Mouse (Mus musculus): ENCODE results near the gene Mettl8. TPM values are rescaled to one million over a fixed set of nuclear protein-coding genes. Genes with fewer than 3 reads are reported as not detected.

The Mettl8 gene
- polyA plus RNA-seq, 1 experiment from 2014 or later: 22.9 TPM

- WGBS: 97% methylated on average over 9 of the region's 9 CpGs
- Histone ChIP-seq H3K36me3 (no peaks in the 10 kb centered on the region), H3K27me3 (ENCODE audit: low read depth, poor library complexity, severe bottlenecking) (no peaks in the 10 kb centered on the region), H3K4me1 (peaks cover 19% of the 10 kb centered on the region), H3K27ac (no peak overlapping the region), H3K9me3 (replicated peaks) (no peaks in the 10 kb centered on the region), H3K4me3 (no peak overlapping the region)
- no peak for DNase-seq (ENCODE audit: low spot score)
Observed at GRCm38 (mm10) chr2:71027631-71028030, 27.8 kb downstream of the Mettl8 start.

- WGBS: 38% methylated on average over 5 of the region's 5 CpGs
- Histone ChIP-seq H3K27ac (peak overlapping the region; percentile 47; the same call in 1 of the 2 replicates), H3K27me3 (ENCODE audit: low read depth, poor library complexity, severe bottlenecking) (no peaks in the 10 kb centered on the region), H3K4me3 (no peak overlapping the region), H3K9me3 (replicated peaks) (no peaks in the 10 kb centered on the region), H3K4me1 (peaks cover 19% of the 10 kb centered on the region), H3K36me3 (no peaks in the 10 kb centered on the region)
- peak; percentile 35 for DNase-seq (ENCODE audit: low spot score)
Observed at GRCm38 (mm10) chr2:71026787-71027186, 28.6 kb downstream of the Mettl8 start.

- Histone ChIP-seq H3K36me3 (no peaks in the 10 kb centered on the region), H3K9me3 (replicated peaks) (no peaks in the 10 kb centered on the region), H3K4me3 (no peak overlapping the region), H3K4me1 (peaks cover 19% of the 10 kb centered on the region), H3K27ac (peak overlapping the region; percentile 47; the same call in 1 of the 2 replicates), H3K27me3 (ENCODE audit: low read depth, poor library complexity, severe bottlenecking) (no peaks in the 10 kb centered on the region)
- no peak for DNase-seq (ENCODE audit: low spot score)
- 42% methylated on average over 12 of the region's 12 CpGs for WGBS
Observed at GRCm38 (mm10) chr2:71025576-71026315, 29.6 kb downstream of the Mettl8 start.

- Histone ChIP-seq H3K27me3 (ENCODE audit: low read depth, poor library complexity, severe bottlenecking) (no peaks in the 10 kb centered on the region), H3K9me3 (replicated peaks) (no peaks in the 10 kb centered on the region), H3K4me3 (no peak overlapping the region), H3K36me3 (no peaks in the 10 kb centered on the region), H3K27ac (no peak overlapping the region), H3K4me1 (peaks cover 19% of the 10 kb centered on the region)
- 95% methylated on average over 6 of the region's 6 CpGs for WGBS
- DNase-seq (ENCODE audit: low spot score): no peak
Observed at GRCm38 (mm10) chr2:71023986-71024385, 31.4 kb downstream of the Mettl8 start.

GRCm38 (mm10) chr2:71022991-71023390 lies 32.4 kb downstream of the Mettl8 start:
- Histone ChIP-seq H3K27ac (no peak overlapping the region), H3K4me3 (no peak overlapping the region), H3K36me3 (no peaks in the 10 kb centered on the region), H3K27me3 (ENCODE audit: low read depth, poor library complexity, severe bottlenecking) (no peaks in the 10 kb centered on the region), H3K9me3 (replicated peaks) (no peaks in the 10 kb centered on the region), H3K4me1 (peaks cover 19% of the 10 kb centered on the region)
- 94% methylated on average over 6 of the region's 6 CpGs for WGBS
- DNase-seq (ENCODE audit: low spot score): no peak

- H3K27ac ChIP-seq: no peak overlapping the region
- no peak overlapping the region for H3K4me3 ChIP-seq
Observed at GRCm38 (mm10) chr2:71020674-71021073, 34.7 kb downstream of the Mettl8 start.

GRCm38 (mm10) chr2:71019704-71020375 lies 35.5 kb downstream of the Mettl8 start:
- no peaks in the 10 kb centered on the region; the same call in 1 of the 2 replicates for H3K36me3 ChIP-seq
- 84% methylated on average over 8 of the region's 8 CpGs for WGBS
- no peaks in the 10 kb centered on the region for H3K9me3 ChIP-seq (replicated peaks)
- no peak for DNase-seq (ENCODE audit: low spot score)
- no peak overlapping the region for H3K27ac ChIP-seq
- H3K4me1 ChIP-seq: no peaks in the 10 kb centered on the region
- H3K4me3 ChIP-seq: no peak overlapping the region
- no peaks in the 10 kb centered on the region for H3K27me3 ChIP-seq (ENCODE audit: low read depth, poor library complexity, severe bottlenecking)

More at GRCm38 (mm10) chr2:71020674-71021073, 34.7 kb downstream of the Mettl8 start:
- H3K4me1 ChIP-seq: peaks cover 4% of the 10 kb centered on the region
- DNase-seq (ENCODE audit: low spot score): no peak
- 92% methylated on average over 8 of the region's 8 CpGs for WGBS
- H3K9me3 ChIP-seq (replicated peaks): no peaks in the 10 kb centered on the region
- H3K36me3 ChIP-seq: no peaks in the 10 kb centered on the region; the same call in 1 of the 2 replicates
- no peaks in the 10 kb centered on the region for H3K27me3 ChIP-seq (ENCODE audit: low read depth, poor library complexity, severe bottlenecking)

- no peaks in the 10 kb centered on the region for H3K9me3 ChIP-seq (replicated peaks)
- no peaks in the 10 kb centered on the region for H3K4me1 ChIP-seq
- no peak overlapping the region for H3K4me3 ChIP-seq
- DNase-seq (ENCODE audit: low spot score): no peak
- 63% methylated on average over 9 of the region's 9 CpGs for WGBS
- H3K36me3 ChIP-seq: peaks cover 4% of the 10 kb centered on the region; the same call in 1 of the 2 replicates
- no peak overlapping the region for H3K27ac ChIP-seq
- no peaks in the 10 kb centered on the region for H3K27me3 ChIP-seq (ENCODE audit: low read depth, poor library complexity, severe bottlenecking)
Observed at GRCm38 (mm10) chr2:71019277-71019676, 36.1 kb downstream of the Mettl8 start.

- Histone ChIP-seq H3K27ac (no peak overlapping the region), H3K9me3 (replicated peaks) (no peaks in the 10 kb centered on the region), H3K36me3 (peaks cover 4% of the 10 kb centered on the region; the same call in 1 of the 2 replicates), H3K4me3 (no peak overlapping the region), H3K27me3 (ENCODE audit: low read depth, poor library complexity, severe bottlenecking) (no peaks in the 10 kb centered on the region), H3K4me1 (no peaks in the 10 kb centered on the region)
- no peak for DNase-seq (ENCODE audit: low spot score)
- 94% methylated on average over 7 of the region's 7 CpGs for WGBS
Observed at GRCm38 (mm10) chr2:71013521-71013920, 41.9 kb downstream of the Mettl8 start.

GRCm38 (mm10) chr2:71011816-71012215 lies 43.6 kb downstream of the Mettl8 start:
- H3K36me3 ChIP-seq: peaks cover 4% of the 10 kb centered on the region; the same call in 1 of the 2 replicates
- no peaks in the 10 kb centered on the region for H3K4me1 ChIP-seq
- H3K4me3 ChIP-seq: no peak overlapping the region
- no peaks in the 10 kb centered on the region for H3K9me3 ChIP-seq (replicated peaks)
- WGBS: 100% methylated on average over 1 of the region's 1 CpGs
- no peaks in the 10 kb centered on the region for H3K27me3 ChIP-seq (ENCODE audit: low read depth, poor library complexity, severe bottlenecking)
- DNase-seq (ENCODE audit: low spot score): no peak
- H3K27ac ChIP-seq: no peak overlapping the region

- Histone ChIP-seq H3K4me3 (no peak overlapping the region), H3K27me3 (ENCODE audit: low read depth, poor library complexity, severe bottlenecking) (no peaks in the 10 kb centered on the region), H3K4me1 (no peaks in the 10 kb centered on the region), H3K27ac (no peak overlapping the region), H3K36me3 (no peaks in the 10 kb centered on the region), H3K9me3 (replicated peaks) (no peaks in the 10 kb centered on the region)
- DNase-seq (ENCODE audit: low spot score): no peak
- WGBS: 89% methylated on average over 4 of the region's 4 CpGs
Observed at GRCm38 (mm10) chr2:71004354-71004753, 51.0 kb downstream of the Mettl8 start.

GRCm38 (mm10) chr2:71002509-71002908 lies 52.9 kb downstream of the Mettl8 start:
- no peaks in the 10 kb centered on the region for H3K27me3 ChIP-seq (ENCODE audit: low read depth, poor library complexity, severe bottlenecking)
- H3K36me3 ChIP-seq: no peaks in the 10 kb centered on the region
- no peak overlapping the region for H3K27ac ChIP-seq
- no peak overlapping the region for H3K4me3 ChIP-seq
- H3K4me1 ChIP-seq: no peaks in the 10 kb centered on the region
- DNase-seq (ENCODE audit: low spot score): no peak
- no peaks in the 10 kb centered on the region for H3K9me3 ChIP-seq (replicated peaks)
- 78% methylated on average over 1 of the region's 1 CpGs for WGBS

GRCm38 (mm10) chr2:70998771-70999170 lies 56.6 kb downstream of the Mettl8 start:
- Histone ChIP-seq H3K9me3 (replicated peaks) (no peaks in the 10 kb centered on the region), H3K27me3 (ENCODE audit: low read depth, poor library complexity, severe bottlenecking) (no peaks in the 10 kb centered on the region), H3K4me3 (no peak overlapping the region), H3K27ac (no peak overlapping the region), H3K4me1 (no peaks in the 10 kb centered on the region), H3K36me3 (no peaks in the 10 kb centered on the region)
- DNase-seq (ENCODE audit: low spot score): no peak
- 87% methylated on average over 2 of the region's 2 CpGs for WGBS
